Mouse (Mus musculus): ENCODE results near the gene Dbp. TPM values are rescaled to one million over a fixed set of nuclear protein-coding genes. Genes with fewer than 3 reads are reported as not detected.

Dbp gene
- total and polyA plus RNA-seq, 3 experiments, result 22.5 to 24.4 TPM; not detected in 1

- Histone ChIP-seq H3K79me2 (ENCODE audit: control insufficient read depth, insufficient read depth, low read length, poor library complexity) (peaks cover 15% of the 10 kb centered on the region), H3K9ac (ENCODE audit: control insufficient read depth, low read depth, low read length, poor library complexity, severe bottlenecking) (no peak overlapping the region), H3K27me3 (ENCODE audit: control insufficient read depth in 1 of 2, insufficient read depth in 2 of 2, low read length in 2 of 2) (no peaks in the 10 kb centered on the region), H3K36me3 (ENCODE audit: control insufficient read depth in 1 of 2, insufficient read depth in 2 of 2, low read length in 2 of 2) (peaks cover 0 to 5% of the 10 kb centered on the region in 2 experiments; a peak in 2 of 4 replicates), H3K27ac (ENCODE audit: control insufficient read depth, low read depth, low read length) (no peak overlapping the region), H3K9me3 (replicated peaks; ENCODE audit: insufficient read depth, low read length) (no peaks in the 10 kb centered on the region), H3K4me3 (ENCODE audit: control insufficient read depth in 1 of 2, insufficient read depth in 1 of 2, low read depth in 2 of 2, low read length in 2 of 2) (no peak overlapping the region), H3K4me1 (ENCODE audit: control insufficient read depth in 1 of 2, insufficient read depth in 2 of 2, low read length in 2 of 2) (peaks cover 0 to 15% of the 10 kb centered on the region in 2 experiments; a peak in 2 of 4 replicates)
- no peak for DNase-seq (ENCODE audit: low read depth, low spot score)
- TF ChIP-seq MAZ (IDR thresholded peaks at IDR 0.05; ENCODE audit: low read depth, low read length) (no peak), POLR2AphosphoS2 (IDR thresholded peaks at IDR 0.05; ENCODE audit: low read length) (0 out of 2 replicates have a peak, but pooled peaks have one; percentile 15), MYC (IDR thresholded peaks at IDR 0.05; ENCODE audit: low read depth, low read length) (no peak), MYB (IDR thresholded peaks at IDR 0.05; ENCODE audit: low read depth, low read length) (no peak), POLR2AphosphoS5 (IDR thresholded peaks at IDR 0.05; ENCODE audit: borderline replicate concordance, low read depth, low read length) (peak; percentile 42; the same call in 1 of the 2 replicates), ZMIZ1 (IDR thresholded peaks at IDR 0.05; ENCODE audit: low read depth, low read length) (0 out of 2 replicates have a peak, but pooled peaks have one; percentile 68), NELFE (IDR thresholded peaks at IDR 0.05; ENCODE audit: low read depth, low read length) (no peak), POLR2A (IDR thresholded peaks at IDR 0.05; ENCODE audit: control insufficient read depth in 1 of 2, insufficient read depth in 1 of 2, low read depth in 1 of 2, low read length in 2 of 2, poor library complexity in 1 of 2) (0 out of 4 replicates have a peak, but pooled peaks of 1 of the 2 experiments have one; percentile 9)
Observed at GRCm38 (mm10) chr7:45710477-45711191, 5.7 kb downstream of the Dbp start.

GRCm38 (mm10) chr7:45711316-45712021 lies 6.6 kb downstream of the Dbp start:
- H3K27ac ChIP-seq (ENCODE audit: control insufficient read depth, low read depth, low read length), result no peak overlapping the region
- peaks cover 19% of the 10 kb centered on the region for H3K79me2 ChIP-seq (ENCODE audit: control insufficient read depth, insufficient read depth, low read length, poor library complexity)
- H3K9me3 ChIP-seq (replicated peaks; ENCODE audit: insufficient read depth, low read length), result no peaks in the 10 kb centered on the region
- H3K9ac ChIP-seq (ENCODE audit: control insufficient read depth, low read depth, low read length, poor library complexity, severe bottlenecking), result no peak overlapping the region
- H3K4me3 ChIP-seq (ENCODE audit: control insufficient read depth in 1 of 2, insufficient read depth in 1 of 2, low read depth in 2 of 2, low read length in 2 of 2), result no peak overlapping the region
- TF ChIP-seq CHD2 (IDR thresholded peaks at IDR 0.05; ENCODE audit: low read length) (no peak), TCF12 (IDR thresholded peaks at IDR 0.05; ENCODE audit: low read depth, low read length) (no peak), TBP (IDR thresholded peaks at IDR 0.05; ENCODE audit: low read depth, low read length) (no peak), ZC3H11A (IDR thresholded peaks at IDR 0.05; ENCODE audit: low read depth, low read length) (no peak), ELF1 (IDR thresholded peaks at IDR 0.05; ENCODE audit: low read depth, low read length) (no peak), HCFC1 (IDR thresholded peaks at IDR 0.05; ENCODE audit: low read depth, low read length) (no peak), MEF2A (IDR thresholded peaks at IDR 0.05; ENCODE audit: extremely low read depth, insufficient replicate concordance, low read depth, low read length, poor library complexity, severe bottlenecking) (no peak), NRF1 (IDR thresholded peaks at IDR 0.05; ENCODE audit: insufficient read depth, low read depth, low read length, poor library complexity, severe bottlenecking) (no peak), KAT2A (conservative IDR thresholded peaks at IDR 0.05; ENCODE audit: low read depth, low read length) (no peak), ZNF384 (IDR thresholded peaks at IDR 0.05; ENCODE audit: low read depth, low read length) (no peak), USF2 (IDR thresholded peaks at IDR 0.05; ENCODE audit: borderline replicate concordance in 1 of 2, insufficient read depth in 1 of 2, low read depth in 1 of 2, low read length in 2 of 2) (no peak), MYC (IDR thresholded peaks at IDR 0.05; ENCODE audit: low read depth, low read length) (no peak), TAL1 (IDR thresholded peaks at IDR 0.05; ENCODE audit: low read length) (no peak)
- H3K27me3 ChIP-seq (ENCODE audit: control insufficient read depth in 1 of 2, insufficient read depth in 2 of 2, low read length in 2 of 2), result no peaks in the 10 kb centered on the region
- no peak for DNase-seq (ENCODE audit: low read depth, low spot score)
- H3K36me3 ChIP-seq (ENCODE audit: control insufficient read depth in 1 of 2, insufficient read depth in 2 of 2, low read length in 2 of 2), result peaks cover 0 to 5% of the 10 kb centered on the region in 2 experiments; a peak in 2 of 4 replicates
- peaks cover 0 to 17% of the 10 kb centered on the region in 2 experiments; a peak in 2 of 4 replicates for H3K4me1 ChIP-seq (ENCODE audit: control insufficient read depth in 1 of 2, insufficient read depth in 2 of 2, low read length in 2 of 2)
